8 mouse cellular contexts compared by ENCODE assay signal in the genomic region with DNA sequence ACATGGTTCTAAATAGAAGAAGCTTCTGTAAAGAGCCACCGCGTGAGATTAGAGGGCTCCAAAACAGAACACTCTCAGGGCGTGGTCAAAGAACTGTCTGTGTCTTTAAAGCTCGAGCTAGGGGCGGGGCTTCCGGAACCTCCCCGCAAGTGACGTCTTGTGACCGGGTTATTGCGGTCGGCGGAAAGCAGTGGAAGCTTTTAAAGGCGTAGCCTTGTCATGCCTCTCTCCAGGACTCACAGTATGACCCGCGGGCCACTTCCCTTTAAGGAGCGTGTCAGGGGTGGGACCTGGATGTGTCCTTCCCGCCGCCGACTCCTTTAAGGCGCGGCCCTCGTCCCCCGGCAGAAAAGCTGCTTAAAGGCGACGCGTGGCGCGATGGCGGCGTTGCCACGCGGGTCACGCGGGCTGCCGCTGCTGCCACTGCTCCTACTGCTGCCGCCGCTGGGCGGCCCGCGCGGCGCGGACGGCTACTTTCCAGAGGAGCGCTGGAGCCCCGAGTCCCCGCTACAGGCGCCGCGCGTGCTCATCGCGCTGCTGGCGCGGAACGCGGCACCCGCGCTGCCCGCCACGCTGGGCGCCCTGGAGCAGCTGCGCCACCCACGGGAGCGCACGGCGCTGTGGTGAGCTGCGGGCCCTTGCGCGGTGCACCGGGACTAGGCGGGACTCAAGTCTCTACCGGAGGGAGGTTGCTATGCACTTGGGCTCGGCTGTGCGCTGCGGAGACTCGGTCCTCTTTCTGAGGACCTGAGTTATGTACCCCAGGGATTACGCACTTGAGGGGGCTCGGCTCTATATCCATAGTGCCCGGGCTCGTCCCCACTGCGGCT. TPM values are rescaled to one million over a fixed set of nuclear protein-coding genes. Genes with fewer than 3 reads are reported as not detected.
A peak's percentile ranks its signal among the peaks of the same experiment; 100 is the strongest.
DNase-seq lines count a peak whose midpoint lies in the region; ATAC-seq and TF ChIP-seq lines count a peak whose summit lies in the region.

A gene (plus strand): TSS at position 177 of the 830 bp plus-strand sequence.

- peak; percentile 98 for ATAC-seq in heart, embryonic 11.5 days (replicated peaks; ENCODE audit: insufficient number of reproducible peaks, low FRiP score, low TSS enrichment)
- peak; percentile 99 for ATAC-seq in kidney, embryonic 16.5 days (ENCODE audit: low FRiP score, low TSS enrichment)

- peak within 1 kb of the TSS; percentile 90 for H3K9ac ChIP-seq in heart, embryonic 11.5 days (ENCODE audit: low read depth, low read length)
- peak within 1 kb of the TSS; percentile 85 for H3K9ac ChIP-seq in kidney, embryonic 16.5 days (replicated peaks; ENCODE audit: low read length)
- peak within 1 kb of the TSS; percentile 90 for H3K9ac ChIP-seq in liver, adult 2 months (ENCODE audit: low read depth, low read length)

- H3K79me2 ChIP-seq in C2C12 (ENCODE audit: control insufficient read depth, insufficient read depth) (peaks cover 25% of the 10 kb centered on the region), myocyte (ENCODE audit: control insufficient read depth, insufficient read depth) (peaks cover 3% of the 10 kb centered on the region)
- peaks cover 4% of the 10 kb centered on the region; the same call in 1 of the 2 replicates for H3K79me2 ChIP-seq in liver, adult 2 months (ENCODE audit: control insufficient read depth, insufficient read depth, low read length)

- H3K27ac ChIP-seq in heart, embryonic 11.5 days (ENCODE audit: low read depth, low read length): peak within 1 kb of the TSS; percentile 83
- H3K27ac ChIP-seq in kidney, embryonic 16.5 days (ENCODE audit: low read length): peak within 1 kb of the TSS; percentile 80
- peak within 1 kb of the TSS; percentile 77 for H3K27ac ChIP-seq in liver, adult 2 months (replicated peaks; ENCODE audit: insufficient read depth, low read depth, low read length)

- H3K79me3 ChIP-seq in C2C12 (ENCODE audit: low read depth): peaks cover 13% of the 10 kb centered on the region

- no peaks in the 10 kb centered on the region for H3K9me3 ChIP-seq in erythroblast, embryonic 14.5 days (ENCODE audit: control insufficient read depth, low read length)
- no peaks in the 10 kb centered on the region for H3K9me3 ChIP-seq in heart, embryonic 11.5 days (replicated peaks; ENCODE audit: control insufficient read depth, low read length)
- no peaks in the 10 kb centered on the region for H3K9me3 ChIP-seq in kidney, embryonic 16.5 days (ENCODE audit: low read length)

- peak; percentile 15 for TF ChIP-seq CTCF in C2C12 (IDR thresholded peaks at IDR 0.05; ENCODE audit: control insufficient read depth, insufficient read depth, insufficient read length)
- peak; percentile 4; the same call in 1 of the 2 replicates for TF ChIP-seq CTCF in brain, embryonic 14.5 days (IDR thresholded peaks at IDR 0.05; ENCODE audit: borderline replicate concordance, extremely low read depth, insufficient read depth, insufficient read length)
- TF ChIP-seq CTCF in liver, adult 2 months (IDR thresholded peaks at IDR 0.05; ENCODE audit: low read depth, low read length): no peak; the same call in 1 of the 2 replicates

- WGBS in heart, embryonic 11.5 days (ENCODE audit: insufficient replicate concordance): under 1% methylated on average over 76 of the region's 82 CpGs
- WGBS in kidney, embryonic 16.5 days: under 1% methylated on average over 82 of the region's 82 CpGs
- under 1% methylated on average over 82 of the region's 82 CpGs for WGBS in liver, adult 2 months

- peak within 1 kb of the TSS; percentile 76 for H3K4me3 ChIP-seq in C2C12 (ENCODE audit: insufficient read depth, poor library complexity, severe bottlenecking)
- peak within 1 kb of the TSS; percentile 93 for H3K4me3 ChIP-seq in erythroblast, embryonic 14.5 days (replicated peaks)
- peak within 1 kb of the TSS; percentile 87 for H3K4me3 ChIP-seq in heart, embryonic 11.5 days (ENCODE audit: low read depth, low read length)
- H3K4me3 ChIP-seq in kidney, embryonic 16.5 days (ENCODE audit: low read length): peak within 1 kb of the TSS; percentile 77
- peak within 1 kb of the TSS; percentile 88 for H3K4me3 ChIP-seq in liver, adult 2 months (ENCODE audit: insufficient read depth, low read depth, low read length)
- peak within 1 kb of the TSS; percentile 44 for H3K4me3 ChIP-seq in myocyte

- H3K27me3 ChIP-seq in C2C12 (ENCODE audit: control insufficient read depth, insufficient read depth, insufficient read length) (no peaks in the 10 kb centered on the region), myocyte (ENCODE audit: control insufficient read depth, insufficient read depth, insufficient read length) (no peaks in the 10 kb centered on the region)
- no peaks in the 10 kb centered on the region for H3K27me3 ChIP-seq in erythroblast, embryonic 14.5 days (ENCODE audit: control insufficient read depth)
- H3K27me3 ChIP-seq in heart, embryonic 11.5 days (ENCODE audit: control insufficient read depth, insufficient read depth, low read length): no peaks in the 10 kb centered on the region
- no peaks in the 10 kb centered on the region for H3K27me3 ChIP-seq in kidney, embryonic 16.5 days (ENCODE audit: insufficient read depth, low read length)
- H3K27me3 ChIP-seq in liver, adult 2 months (ENCODE audit: control insufficient read depth, insufficient read depth, low read length): no peaks in the 10 kb centered on the region
- no peaks in the 10 kb centered on the region for H3K27me3 ChIP-seq in splenic B cell, adult 2 months (ENCODE audit: control insufficient read depth, insufficient read depth, low read length, poor library complexity, severe bottlenecking)

- peak; percentile 100 for DNase-seq in brain, embryonic 14.5 days (ENCODE audit: low read depth)
- peak; percentile 97 for DNase-seq in liver, adult 2 months (ENCODE audit: extremely low read depth, low read depth, low spot score)
- DNase-seq in splenic B cell, adult 2 months (ENCODE audit: low read depth, low spot score): peak; percentile 99

- peaks cover 15% of the 10 kb centered on the region for H3K36me3 ChIP-seq in C2C12 (ENCODE audit: control insufficient read depth, insufficient read depth)
- peaks cover 28% of the 10 kb centered on the region for H3K36me3 ChIP-seq in erythroblast, embryonic 14.5 days (ENCODE audit: control insufficient read depth)
- peaks cover 13% of the 10 kb centered on the region for H3K36me3 ChIP-seq in heart, embryonic 11.5 days (ENCODE audit: control insufficient read depth, insufficient read depth, low read length)
- H3K36me3 ChIP-seq in kidney, embryonic 16.5 days (ENCODE audit: insufficient read depth, low read length): peaks cover 14% of the 10 kb centered on the region
- 0 out of 2 replicates have a peak, but pooled peaks cover 3% of the 10 kb centered on the region for H3K36me3 ChIP-seq in liver, adult 2 months (ENCODE audit: control insufficient read depth, insufficient read depth, low read length)
- H3K36me3 ChIP-seq in myocyte (ENCODE audit: control insufficient read depth, insufficient read depth): no peaks in the 10 kb centered on the region
- peaks cover 4% of the 10 kb centered on the region; the same call in 1 of the 2 replicates for H3K36me3 ChIP-seq in splenic B cell, adult 2 months (ENCODE audit: control insufficient read depth, insufficient read depth, low read length, poor library complexity, severe bottlenecking)

- peak; percentile 68 for TF ChIP-seq POLR2A in brain, embryonic 14.5 days (IDR thresholded peaks at IDR 0.05; ENCODE audit: borderline replicate concordance, extremely low read depth, insufficient read depth, insufficient read length, poor library complexity, severe bottlenecking)
- peak; percentile 58; the same call in 1 of the 2 replicates for TF ChIP-seq POLR2A in liver, adult 2 months (IDR thresholded peaks at IDR 0.05; ENCODE audit: extremely low read depth, insufficient read depth, low read length)
- peak; percentile 93 for TF ChIP-seq POLR2A in myocyte (IDR thresholded peaks at IDR 0.05; ENCODE audit: insufficient read length, low read depth)

- peak within 1 kb of the TSS; percentile 100 for H3ac ChIP-seq in C2C12 (ENCODE audit: control insufficient read depth, insufficient read length, low read depth)
- peak within 1 kb of the TSS; percentile 71 for H3ac ChIP-seq in myocyte (ENCODE audit: control insufficient read depth, insufficient read length)

- peaks cover 48% of the 10 kb centered on the region for H3K4me1 ChIP-seq in erythroblast, embryonic 14.5 days (ENCODE audit: control insufficient read depth)
- peaks cover 9% of the 10 kb centered on the region for H3K4me1 ChIP-seq in heart, embryonic 11.5 days (ENCODE audit: control insufficient read depth, insufficient read depth, low read length)
- peaks cover 14% of the 10 kb centered on the region for H3K4me1 ChIP-seq in kidney, embryonic 16.5 days (ENCODE audit: insufficient read depth, low read length)
- peaks cover 7% of the 10 kb centered on the region for H3K4me1 ChIP-seq in liver, adult 2 months (ENCODE audit: control insufficient read depth, insufficient read depth, low read length)

- H3K4me2 ChIP-seq in heart, embryonic 11.5 days: peak within 1 kb of the TSS; percentile 76
- H3K4me2 ChIP-seq in kidney, embryonic 16.5 days (replicated peaks; ENCODE audit: low read depth, low read length): peak within 1 kb of the TSS; percentile 78
- peak within 1 kb of the TSS; percentile 73 for H3K4me2 ChIP-seq in myocyte (ENCODE audit: low read depth)

TF ChIP-seq in C2C12, 6 proteins besides CTCF, POLR2A, EP300 and RAD21:
- TF ChIP-seq CEBPB (IDR thresholded peaks at IDR 0.05; ENCODE audit: low read depth) (no peak), MAX (IDR thresholded peaks at IDR 0.05) (peak; percentile 71)

TF ChIP-seq in myocyte, 11 proteins besides CTCF, POLR2A, EP300 and RAD21 (continues in another document):
- TF ChIP-seq MAX (IDR thresholded peaks at IDR 0.05; ENCODE audit: low read depth) (no peak), SRF (IDR thresholded peaks at IDR 0.05; ENCODE audit: control insufficient read depth, insufficient read length, low read depth) (no peak), MYOG (IDR thresholded peaks at IDR 0.05; ENCODE audit: control insufficient read depth in 1 of 3, insufficient read depth in 1 of 3, insufficient read length in 2 of 3, low read depth in 2 of 3) (peak in 2 of 3 experiments; percentile 87 to 88), TCF3 (IDR thresholded peaks at IDR 0.05; ENCODE audit: insufficient read length, low read depth) (no peak), TCF12 (IDR thresholded peaks at IDR 0.05; ENCODE audit: insufficient read depth, poor library complexity, severe bottlenecking) (no peak), POLR2AphosphoS2 (IDR thresholded peaks at IDR 0.05; ENCODE audit: insufficient read length, low read depth) (peak; percentile 71), MYOD1 (IDR thresholded peaks at IDR 0.05; ENCODE audit: control insufficient read depth in 1 of 3, insufficient read length in 2 of 3, low read depth in 2 of 3) (peak in 2 of 3 experiments; percentile 79 to 89)

RNA-seq across cellular contexts. Expression of the gene that starts here (rescaled TPM):
- polyA plus RNA-seq in C2C12 (2012; fragmentation: generic; extraction: Trizol) (72.3 TPM), myocyte (2012; fragmentation: generic; extraction: Trizol) (87.0 TPM)
- 128 and 150 TPM in 2 replicates for polyA plus RNA-seq in brain, embryonic 14.5 days (2012; rRNA removed)
- polyA plus RNA-seq in erythroblast, embryonic 14.5 days (2012): 0.41 and 0.72 TPM in 2 replicates
- polyA plus RNA-seq in heart, embryonic 11.5 days (2014; fragmentation: Nextera tagmentation; extraction: Ambion mirVana): 47.8 and 55.6 TPM in 2 replicates
- polyA plus RNA-seq in kidney, embryonic 16.5 days (2015; fragmentation: Nextera tagmentation; extraction: Ambion mirVana): 77.6 and 78.5 TPM in 2 replicates
- total RNA-seq in liver, adult 2 months (2014; rRNA removed): 43.2 and 55.0 TPM in 2 replicates
- polyA plus RNA-seq in liver, adult 2 months (2012; rRNA removed): 65.3 and 77.3 TPM in 2 replicates

Comparison
In these comparisons a context has a peak if more than half of its experiments do, and no peak if none do; other contexts are left out.
1. Peak in every context shown above with its lines: DNase-seq, ATAC-seq, H3K4me3 ChIP-seq and H3K27ac ChIP-seq.
2. RNA of the gene that starts here (polyA plus RNA-seq): 128 to 150 TPM in brain, embryonic 14.5 days, 87.0 TPM in myocyte (single experiment), 77.6 to 78.5 TPM in kidney, embryonic 16.5 days, 65.3 to 77.3 TPM in liver, adult 2 months, 72.3 TPM in C2C12 (single experiment) and 47.8 to 55.6 TPM in heart, embryonic 11.5 days; 0.41 to 0.72 TPM in erythroblast, embryonic 14.5 days; every median in the first group is over 10 times any median in the second.